Mouse (Mus musculus) spleen, postnatal 10 days (tissue): Measurements from ENCODE around the gene Disp3.
A peak's percentile ranks its signal among the peaks of the same experiment; 100 is the strongest.

Experiments used
- DNase-seq, 2 experiments: peaks; one replicate each; pipeline ENCODE4 v3.0.0; 2021 to 2022; ENCODE audit warnings: low spot score in 2 of 2

The Disp3 gene

DNA sequence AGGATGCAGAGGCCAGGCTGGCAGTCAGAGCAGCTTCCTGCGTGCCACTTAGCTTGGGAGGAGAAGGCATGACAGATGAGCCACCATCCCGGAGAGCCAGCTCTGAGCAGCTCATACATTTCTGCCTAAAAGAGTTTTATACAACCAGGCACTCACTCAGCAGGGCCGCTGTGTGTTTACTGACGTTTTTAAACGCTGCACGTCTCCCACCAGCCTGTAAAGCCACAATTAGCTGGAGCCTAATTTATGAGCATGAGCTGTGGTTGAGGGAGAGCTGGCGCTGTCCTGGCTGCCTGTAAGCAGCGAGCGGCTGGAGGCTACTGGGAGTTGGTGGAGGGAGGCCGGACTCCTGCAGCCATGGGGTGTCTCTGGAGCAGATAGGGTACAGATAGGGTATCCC lies 69.5 kb downstream of the Disp3 start:
- no peak for DNase-seq

DNA sequence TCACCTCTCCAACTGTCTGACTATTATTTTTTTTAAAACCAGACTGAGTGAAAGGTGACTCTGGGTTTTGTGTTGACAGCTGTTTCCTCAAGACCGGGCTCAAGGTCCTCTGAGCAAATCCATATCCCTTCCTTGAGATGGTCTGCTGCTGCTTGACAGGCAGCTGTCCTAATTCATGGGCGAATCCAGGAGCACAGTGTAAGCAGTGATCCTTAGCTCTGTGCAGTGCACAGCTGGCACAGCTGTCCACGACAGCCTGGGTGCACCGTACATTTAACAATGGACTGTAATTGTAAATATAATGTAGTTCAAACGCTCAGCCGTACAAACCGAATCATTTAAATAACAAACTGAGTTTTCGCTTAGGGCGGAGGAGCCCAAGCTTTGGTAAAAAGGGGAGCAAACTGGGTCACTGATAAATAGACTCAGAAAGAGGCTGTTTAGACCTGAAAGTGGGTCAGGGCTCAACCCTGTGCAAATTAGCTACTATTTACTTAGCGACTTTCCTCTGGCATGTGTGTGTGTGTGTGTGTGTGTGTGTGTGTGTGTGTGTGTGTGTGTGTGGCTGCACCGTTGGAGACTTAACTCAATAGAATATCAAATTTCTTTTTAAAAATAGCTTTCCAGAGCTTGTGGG lies 72.4 kb downstream of the Disp3 start:
- DNase-seq = no peak

DNA sequence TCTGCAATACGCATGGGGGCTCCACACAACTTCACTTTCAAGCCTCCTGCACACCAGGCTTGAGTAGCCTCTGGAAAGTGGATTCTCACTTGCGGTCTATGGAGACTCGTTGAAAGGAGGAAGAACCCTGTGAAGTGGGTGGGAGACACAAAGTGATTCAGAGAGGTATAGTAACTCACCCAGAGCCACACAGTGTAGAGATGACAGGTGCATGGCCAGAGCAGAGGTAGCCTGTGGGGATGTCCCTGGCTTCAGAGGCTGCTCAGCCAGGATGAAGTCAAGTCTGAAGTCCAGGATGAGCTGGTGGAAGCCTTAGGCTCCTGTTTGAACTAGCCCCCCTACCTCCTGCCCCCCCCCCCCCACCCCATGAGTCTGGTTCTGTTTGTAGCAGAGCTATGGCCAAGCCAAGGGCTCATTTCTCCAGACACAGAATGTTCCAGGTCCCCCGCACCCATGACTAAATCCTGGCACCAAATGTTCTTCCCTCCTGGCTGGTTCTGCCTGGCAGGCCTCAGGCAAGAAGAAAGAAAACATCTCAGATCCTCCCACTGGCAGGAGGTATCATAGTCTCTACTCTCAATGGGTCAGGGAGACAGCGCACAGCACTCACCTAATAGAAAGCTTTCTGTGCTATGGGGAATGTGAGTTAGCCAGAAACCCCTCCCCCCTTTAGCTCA lies 73.2 kb downstream of the Disp3 start:
- DNase-seq = no peak

DNA sequence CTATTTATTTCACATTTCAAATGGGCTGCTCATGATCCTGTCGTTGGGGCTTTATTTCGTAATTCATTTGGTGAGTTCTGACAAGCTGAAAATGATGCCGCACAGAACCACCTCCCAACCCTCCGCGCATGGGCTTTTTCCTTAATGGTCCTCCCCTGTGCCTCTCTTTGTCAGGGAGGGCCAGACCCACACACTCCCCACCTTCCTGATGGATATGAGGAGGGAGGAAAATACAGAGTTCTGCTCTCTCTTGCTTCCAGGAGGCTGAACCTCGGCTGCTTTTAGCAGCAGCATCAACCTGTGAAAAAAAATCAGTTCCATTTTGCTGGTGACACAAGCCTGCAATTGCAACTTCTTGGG lies 82.9 kb downstream of the Disp3 start:
- DNase-seq = no peak

DNA sequence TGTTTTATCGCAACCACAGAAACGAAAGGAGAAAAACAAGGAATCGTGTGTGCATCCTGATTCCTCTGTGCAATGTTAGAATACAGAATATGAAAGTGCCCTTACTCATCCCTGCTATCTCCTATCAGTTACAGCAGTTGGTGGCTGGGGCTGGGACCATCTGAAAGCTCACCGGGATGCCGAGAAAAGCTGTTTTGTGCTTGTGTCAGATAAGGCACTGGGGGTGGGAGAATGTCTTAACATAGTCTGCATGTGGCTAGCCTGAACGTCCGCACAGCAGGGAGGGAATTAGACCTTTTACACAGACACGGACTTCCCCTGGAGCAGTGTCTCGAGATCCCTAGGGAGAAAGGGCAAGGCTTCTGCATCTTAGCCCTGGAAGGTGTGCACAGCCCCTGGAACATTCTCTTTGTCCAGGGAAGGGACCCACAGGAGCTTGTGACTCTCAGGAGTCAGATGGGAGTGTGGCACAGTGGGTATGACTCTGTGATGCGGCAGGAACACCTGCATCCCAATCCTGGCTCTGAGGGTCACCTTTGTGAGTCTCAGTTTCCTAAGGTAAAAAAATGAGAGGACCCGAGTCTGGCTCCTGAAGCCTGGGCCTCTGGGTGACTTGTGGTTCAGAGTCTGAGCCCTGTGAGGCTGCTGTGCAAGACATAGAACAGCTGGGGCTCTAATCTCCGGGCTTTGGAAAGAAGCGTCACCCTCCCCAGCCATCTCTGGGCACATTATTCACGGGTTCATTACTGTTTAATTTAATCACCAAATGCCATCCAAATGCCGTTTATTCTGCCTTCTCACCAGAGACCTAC lies 83.5 kb downstream of the Disp3 start:
- DNase-seq = peak; percentile 54 to 73

DNA sequence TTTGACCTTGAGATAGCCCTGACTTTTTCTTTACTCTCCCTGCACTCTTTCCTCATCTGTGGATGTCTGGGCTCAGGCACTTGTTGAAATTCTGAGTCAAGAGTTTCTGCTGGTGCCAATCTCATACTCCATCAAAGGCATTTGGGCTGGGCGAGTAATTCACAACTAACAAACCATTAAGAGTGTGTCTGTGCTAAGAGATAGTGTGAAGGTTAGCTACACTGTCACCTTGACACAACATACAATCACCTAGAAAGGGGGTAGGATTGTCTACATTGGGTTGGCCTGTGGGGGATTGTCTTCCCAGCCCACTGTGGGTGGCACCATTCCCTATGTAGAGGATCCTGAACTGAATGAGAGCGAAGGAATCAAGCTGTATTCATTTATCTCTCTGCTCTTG lies 84.2 kb downstream of the Disp3 start:
- peak in 1 of 2 experiments; percentile 31 for DNase-seq

DNA sequence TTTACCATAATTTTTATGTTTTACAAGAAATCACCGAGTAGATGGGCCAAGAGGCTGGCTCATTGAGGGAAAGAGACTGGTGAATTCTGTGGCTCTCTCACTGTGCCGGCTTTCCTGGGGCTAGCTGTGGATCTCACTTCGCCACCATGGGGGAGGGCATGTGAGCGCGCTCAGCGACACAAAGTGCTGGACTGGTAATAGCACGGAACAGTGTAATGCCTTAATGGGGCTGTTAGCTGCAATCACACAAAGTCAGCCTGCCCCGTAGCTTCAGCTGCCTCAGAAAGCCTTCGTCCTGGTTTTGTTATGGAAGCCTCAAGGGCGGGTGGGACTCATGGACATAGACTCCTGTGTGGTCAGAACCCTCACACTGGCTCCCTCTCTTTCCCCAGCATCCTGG lies 89.0 kb downstream of the Disp3 start:
- no peak for DNase-seq

DNA sequence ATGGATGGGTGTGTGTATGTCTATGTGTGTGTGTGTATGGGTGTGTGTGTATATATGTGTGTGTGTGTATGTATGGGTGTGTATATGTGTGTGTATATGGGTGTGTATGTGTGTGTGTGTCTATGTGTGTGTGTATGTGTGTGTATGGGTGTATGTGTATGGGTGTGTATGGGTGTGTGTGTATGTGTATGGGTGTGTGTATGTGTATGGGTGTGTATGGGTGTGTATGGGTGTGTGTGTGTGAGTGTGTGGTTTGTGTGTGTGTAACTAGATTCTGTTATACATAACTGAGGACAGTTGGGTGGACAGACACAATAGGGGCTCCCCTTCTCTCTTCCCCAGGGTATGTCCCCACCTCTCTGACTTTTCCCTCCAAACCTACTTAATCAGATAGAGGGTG lies 93.4 kb downstream of the Disp3 start:
- DNase-seq = no peak

DNA sequence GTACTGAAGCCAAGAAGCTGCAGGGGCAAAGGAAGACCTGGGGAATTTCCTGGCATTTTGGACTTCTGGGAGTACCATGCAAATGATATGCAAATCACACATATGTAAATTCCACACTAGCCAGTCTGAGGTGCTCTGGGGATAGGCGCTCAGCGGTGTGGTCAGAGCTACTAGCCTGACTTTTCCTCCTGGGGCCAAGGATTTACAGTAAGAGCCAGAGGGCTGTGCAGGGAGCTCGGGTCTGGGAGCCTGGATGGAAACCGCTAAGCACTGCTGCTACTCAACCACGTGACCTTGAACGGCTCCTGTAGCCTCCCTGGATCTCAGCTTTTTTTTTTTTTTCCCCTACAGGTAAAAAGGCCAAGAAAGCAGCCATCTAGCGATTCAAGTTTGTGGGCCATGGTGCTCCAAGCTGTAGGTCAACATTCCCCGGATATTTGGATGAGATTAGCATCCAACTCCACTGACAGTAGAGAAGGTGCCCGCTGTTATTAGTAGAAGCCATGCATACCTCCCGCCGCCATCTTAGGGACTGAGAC lies 95.0 kb downstream of the Disp3 start:
- DNase-seq = no peak
